Mouse (Mus musculus) cortical plate, adult 2 months (tissue): Measurements from ENCODE around the gene Pdia6.

ENCODE experiments used
- CTCF ChIP-seq: fragments of 200-500 bp; IDR thresholded peaks from 2 replicates; pipeline ENCODE4 v1.5.1; 2011; ENCODE audit warnings: mild to moderate bottlenecking, control low read depth, low read length; ENCODE audit not compliant: insufficient read depth; ENCODE audit errors: extremely low read depth
- POLR2A ChIP-seq: fragments of 200-500 bp; IDR thresholded peaks from 2 replicates; pipeline ENCODE4 v1.6.1; 2011; ENCODE audit warnings: mild to moderate bottlenecking, low read length, control low read depth; ENCODE audit not compliant: insufficient read depth; ENCODE audit errors: extremely low read depth

DNA sequence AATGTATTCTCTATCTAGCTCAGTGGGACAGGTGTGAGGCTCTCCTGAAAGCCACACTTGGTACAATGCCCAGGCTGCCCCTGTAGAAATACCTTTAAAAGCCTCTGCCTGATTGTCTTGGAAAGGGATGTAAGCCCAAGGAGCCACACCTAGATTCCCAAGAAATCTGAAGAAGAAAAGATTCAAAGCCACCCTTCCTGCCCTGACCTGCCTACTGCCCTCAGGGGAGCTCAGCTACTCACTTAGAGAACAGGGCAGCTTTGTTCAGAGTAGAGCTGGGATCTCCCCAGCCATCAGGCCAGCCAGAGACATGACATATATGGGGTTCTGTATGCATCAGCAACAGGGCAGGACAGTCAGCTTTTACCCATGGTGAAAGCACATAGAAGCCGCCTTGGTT, 33.6 kb downstream of the Pdia6 start:
- TF ChIP-seq CTCF, result no peak
- no peak for TF ChIP-seq POLR2A
